Mouse (Mus musculus): ENCODE data around the gene Rtbdn.

Rtbdn gene

DNA sequence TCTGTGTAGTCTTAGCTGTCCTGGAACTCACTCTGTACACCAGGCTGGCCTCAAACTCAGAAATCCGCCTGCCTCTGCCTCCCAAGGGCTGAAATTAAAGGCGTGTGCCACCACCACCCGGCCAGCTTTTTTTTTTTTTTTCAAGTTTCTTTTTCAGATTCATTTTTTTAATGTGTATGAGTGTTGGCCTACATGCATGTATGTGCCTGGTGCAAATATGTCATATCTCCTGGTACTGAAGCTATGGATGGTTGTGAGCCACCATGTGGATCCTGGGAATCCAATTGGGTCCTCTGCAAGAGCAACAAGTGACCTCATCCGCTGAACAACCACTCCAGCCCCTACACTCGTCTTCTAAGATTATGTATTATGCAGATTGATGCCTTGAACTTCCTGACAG lies 40.6 kb downstream of the Rtbdn start:
- Histone ChIP-seq H3K36me3 (ENCODE audit: control insufficient read depth, insufficient read depth, low read length, poor library complexity, severe bottlenecking) (no peaks in the 10 kb centered on the region), H3K27me3 (ENCODE audit: control insufficient read depth, insufficient read depth, low read length, poor library complexity, severe bottlenecking) (no peaks in the 10 kb centered on the region)
- DNase-seq (ENCODE audit: low read depth, low spot score), result no peak

DNA sequence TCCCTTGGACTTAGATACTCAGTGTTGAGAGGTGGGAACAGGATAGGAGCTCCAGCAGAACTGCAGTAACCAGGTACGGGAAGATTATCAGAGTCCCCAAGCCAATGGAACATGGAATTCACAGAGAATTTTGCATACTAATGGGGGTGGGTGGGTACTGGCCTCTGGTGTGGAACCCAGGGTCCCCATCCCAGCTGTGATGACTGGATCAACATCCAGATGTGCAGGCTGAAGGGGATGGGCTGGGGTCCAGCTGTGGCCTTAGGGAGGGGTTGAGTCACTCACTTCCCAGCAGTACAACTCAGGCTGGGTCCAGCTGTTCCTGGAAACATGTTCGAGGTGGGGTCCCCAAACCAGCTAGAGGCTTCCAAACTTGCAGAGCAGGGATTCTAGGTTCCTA lies 41.1 kb downstream of the Rtbdn start:
- Histone ChIP-seq H3K27me3 (ENCODE audit: control insufficient read depth, insufficient read depth, low read length, poor library complexity, severe bottlenecking) (no peaks in the 10 kb centered on the region), H3K36me3 (ENCODE audit: control insufficient read depth, insufficient read depth, low read length, poor library complexity, severe bottlenecking) (no peaks in the 10 kb centered on the region)
- no peak for DNase-seq (ENCODE audit: low read depth, low spot score)

DNA sequence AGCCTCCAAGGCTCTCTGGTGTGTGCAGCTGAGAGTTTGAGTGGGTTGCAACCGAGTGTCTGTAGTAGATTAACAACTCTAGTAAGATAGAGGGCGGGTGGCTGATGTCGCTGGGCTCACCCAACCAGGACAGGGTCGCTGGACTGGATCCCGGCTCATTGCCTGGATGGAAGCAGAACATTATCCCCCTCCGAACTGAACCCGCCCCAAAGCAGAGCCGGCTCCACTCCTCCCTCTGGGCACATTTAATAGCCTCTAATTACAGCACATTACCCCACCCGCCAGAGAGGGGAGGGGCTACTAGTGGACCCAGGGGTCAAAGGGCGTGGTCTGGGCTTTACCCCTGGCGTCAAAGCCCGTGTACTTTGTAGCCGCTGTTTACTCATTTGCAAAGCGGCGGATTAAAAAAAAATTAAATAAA lies 42.5 kb downstream of the Rtbdn start:
- H3K27me3 ChIP-seq (ENCODE audit: control insufficient read depth, insufficient read depth, low read length, poor library complexity, severe bottlenecking), result no peaks in the 10 kb centered on the region
- DNase-seq (ENCODE audit: low read depth, low spot score), result peak; percentile 48
- no peaks in the 10 kb centered on the region for H3K36me3 ChIP-seq (ENCODE audit: control insufficient read depth, insufficient read depth, low read length, poor library complexity, severe bottlenecking)

DNA sequence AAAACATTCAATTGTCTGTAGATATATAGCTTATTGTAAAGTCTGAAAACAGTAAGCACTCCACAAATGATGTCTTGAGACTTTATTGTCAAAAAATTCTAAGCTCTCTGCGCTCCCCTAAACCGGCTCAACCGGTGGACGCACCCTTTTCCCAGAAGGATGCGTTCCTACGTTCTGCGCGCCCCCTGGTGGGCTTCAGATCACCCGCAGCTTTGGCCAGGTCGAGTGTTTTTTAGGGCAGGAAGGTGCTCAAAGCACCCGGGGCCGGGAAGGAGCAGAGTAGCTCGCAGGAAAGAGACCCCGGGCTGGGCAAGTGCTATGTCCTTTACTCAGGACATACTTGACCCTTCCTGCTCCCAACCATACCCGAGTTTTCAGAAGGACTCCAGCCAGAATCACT lies 43.0 kb downstream of the Rtbdn start:
- no peaks in the 10 kb centered on the region for H3K27me3 ChIP-seq (ENCODE audit: control insufficient read depth, insufficient read depth, low read length, poor library complexity, severe bottlenecking)
- peak; percentile 90 for DNase-seq (ENCODE audit: low read depth, low spot score)
- no peaks in the 10 kb centered on the region for H3K36me3 ChIP-seq (ENCODE audit: control insufficient read depth, insufficient read depth, low read length, poor library complexity, severe bottlenecking)

DNA sequence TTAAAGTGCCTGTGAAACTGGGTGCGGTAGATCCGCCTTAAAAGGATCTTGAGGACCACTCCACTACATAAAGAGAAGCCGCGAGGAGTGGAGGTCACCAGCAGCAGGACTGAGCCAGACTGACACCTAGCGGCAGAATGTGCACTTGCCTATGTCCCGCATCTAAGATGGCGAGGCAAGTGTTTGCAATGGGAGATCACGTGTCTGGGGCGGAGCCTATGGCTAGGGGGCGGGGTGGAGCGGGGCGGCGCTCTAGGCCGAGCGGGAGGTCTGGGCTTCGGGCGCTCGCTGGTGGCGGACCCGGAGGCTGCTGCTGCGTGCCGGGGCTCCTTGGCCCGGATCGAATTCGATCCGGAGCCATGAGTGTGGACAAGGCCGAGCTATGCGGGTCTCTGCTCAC lies 43.6 kb downstream of the Rtbdn start, which contains the start of gene Hook2:
Gene Hook2 (plus strand): TSS at position 255 of the 400 bp plus-strand sequence.
- DNase-seq (ENCODE audit: low read depth, low spot score), result peak; percentile 100
- Histone ChIP-seq H3K36me3 (ENCODE audit: control insufficient read depth, insufficient read depth, low read length, poor library complexity, severe bottlenecking) (no peaks in the 10 kb centered on the region), H3K27me3 (ENCODE audit: control insufficient read depth, insufficient read depth, low read length, poor library complexity, severe bottlenecking) (no peaks in the 10 kb centered on the region)

DNA sequence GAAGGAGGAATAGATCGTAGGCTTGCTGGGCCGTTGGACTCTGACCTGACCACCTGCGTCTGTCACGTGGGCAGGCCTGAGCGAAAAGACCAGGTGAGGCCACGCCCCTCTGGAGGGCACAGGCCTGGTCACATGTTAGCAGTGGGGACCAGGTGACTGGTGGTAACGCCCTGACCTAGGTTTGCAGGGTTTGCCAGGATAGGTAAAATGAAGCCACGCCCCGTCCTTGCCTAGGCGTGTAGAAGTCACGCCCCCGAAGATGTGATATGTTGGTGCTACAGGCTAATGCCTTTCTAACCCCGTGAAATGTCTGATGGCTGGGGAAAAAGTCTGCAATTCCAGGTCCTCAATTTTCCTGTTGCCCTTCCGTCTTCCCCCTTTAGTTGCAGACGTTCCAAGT lies 44.0 kb downstream of the Rtbdn start:
- H3K36me3 ChIP-seq (ENCODE audit: control insufficient read depth, insufficient read depth, low read length, poor library complexity, severe bottlenecking), result no peaks in the 10 kb centered on the region
- no peaks in the 10 kb centered on the region for H3K27me3 ChIP-seq (ENCODE audit: control insufficient read depth, insufficient read depth, low read length, poor library complexity, severe bottlenecking)
- DNase-seq (ENCODE audit: low read depth, low spot score), result peak; percentile 79

DNA sequence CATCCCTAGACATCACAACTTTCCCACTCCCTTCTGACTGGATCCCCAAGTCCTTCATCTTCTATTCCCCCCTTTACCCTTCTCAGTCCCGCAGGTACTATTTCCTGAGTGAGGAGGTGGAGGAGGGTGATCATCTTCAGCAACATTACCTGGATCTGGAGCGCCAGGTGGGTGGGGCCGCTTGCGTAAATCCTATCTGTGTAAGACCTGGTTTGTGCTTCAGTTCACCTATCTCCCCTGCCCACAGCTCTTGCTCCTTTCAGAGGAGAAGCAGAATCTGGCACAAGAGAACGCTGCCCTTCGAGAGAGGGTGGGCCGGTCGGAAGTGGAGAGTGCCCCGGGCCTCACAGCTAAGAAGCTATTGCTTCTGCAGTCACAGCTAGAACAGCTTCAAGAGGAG lies 47.6 kb downstream of the Rtbdn start:
- H3K36me3 ChIP-seq (ENCODE audit: control insufficient read depth, insufficient read depth, low read length, poor library complexity, severe bottlenecking), result no peaks in the 10 kb centered on the region
- no peaks in the 10 kb centered on the region for H3K27me3 ChIP-seq (ENCODE audit: control insufficient read depth, insufficient read depth, low read length, poor library complexity, severe bottlenecking)
- no peak for DNase-seq (ENCODE audit: low read depth, low spot score)

DNA sequence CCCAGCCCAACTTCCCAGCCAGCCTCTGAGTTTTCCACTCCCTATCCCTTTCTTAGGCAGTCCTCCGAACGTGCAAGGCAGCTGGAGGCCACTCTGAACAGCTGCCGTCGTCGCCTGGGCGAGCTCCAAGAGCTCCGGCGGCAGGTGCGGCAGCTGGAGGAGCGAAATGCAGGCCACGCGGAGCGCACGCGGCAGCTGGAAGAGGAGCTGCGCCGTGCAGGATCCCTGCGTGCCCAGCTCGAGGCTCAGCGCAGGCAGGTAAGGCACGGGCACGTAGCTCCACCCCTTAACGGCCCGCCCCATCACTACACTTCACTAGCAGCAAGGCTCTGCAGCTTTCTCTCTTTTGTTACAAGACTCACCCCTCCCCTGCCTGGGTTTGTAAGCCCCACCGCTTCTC lies 48.9 kb downstream of the Rtbdn start:
- no peaks in the 10 kb centered on the region for H3K36me3 ChIP-seq (ENCODE audit: control insufficient read depth, insufficient read depth, low read length, poor library complexity, severe bottlenecking)
- no peak for DNase-seq (ENCODE audit: low read depth, low spot score)

DNA sequence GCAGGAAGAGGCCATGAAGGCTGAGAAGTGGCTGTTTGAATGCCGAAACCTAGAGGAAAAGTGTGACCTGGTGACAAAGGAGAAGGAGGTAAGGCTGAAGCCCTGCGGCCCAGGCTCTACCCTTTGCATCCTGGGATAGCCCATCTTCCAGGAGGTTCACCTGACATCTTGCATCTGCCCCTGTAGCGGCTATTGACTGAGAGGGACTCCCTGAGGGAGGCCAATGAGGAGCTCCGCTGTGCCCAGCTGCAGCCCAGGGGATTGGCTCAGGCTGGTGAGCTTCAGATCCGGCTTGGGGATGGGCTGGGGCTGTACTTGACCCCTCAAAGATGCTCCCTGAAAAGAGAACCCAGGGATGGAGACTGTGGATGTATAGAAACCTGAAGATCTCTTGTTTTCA lies 50.2 kb downstream of the Rtbdn start:
- H3K27me3 ChIP-seq (ENCODE audit: control insufficient read depth, insufficient read depth, low read length, poor library complexity, severe bottlenecking), result no peaks in the 10 kb centered on the region
- no peak for DNase-seq (ENCODE audit: low read depth, low spot score)
- H3K36me3 ChIP-seq (ENCODE audit: control insufficient read depth, insufficient read depth, low read length, poor library complexity, severe bottlenecking), result no peaks in the 10 kb centered on the region

More for the DNA sequence above, 48.9 kb downstream of the Rtbdn start:
- H3K27me3 ChIP-seq (ENCODE audit: control insufficient read depth, insufficient read depth, low read length, poor library complexity, severe bottlenecking), result no peaks in the 10 kb centered on the region

DNA sequence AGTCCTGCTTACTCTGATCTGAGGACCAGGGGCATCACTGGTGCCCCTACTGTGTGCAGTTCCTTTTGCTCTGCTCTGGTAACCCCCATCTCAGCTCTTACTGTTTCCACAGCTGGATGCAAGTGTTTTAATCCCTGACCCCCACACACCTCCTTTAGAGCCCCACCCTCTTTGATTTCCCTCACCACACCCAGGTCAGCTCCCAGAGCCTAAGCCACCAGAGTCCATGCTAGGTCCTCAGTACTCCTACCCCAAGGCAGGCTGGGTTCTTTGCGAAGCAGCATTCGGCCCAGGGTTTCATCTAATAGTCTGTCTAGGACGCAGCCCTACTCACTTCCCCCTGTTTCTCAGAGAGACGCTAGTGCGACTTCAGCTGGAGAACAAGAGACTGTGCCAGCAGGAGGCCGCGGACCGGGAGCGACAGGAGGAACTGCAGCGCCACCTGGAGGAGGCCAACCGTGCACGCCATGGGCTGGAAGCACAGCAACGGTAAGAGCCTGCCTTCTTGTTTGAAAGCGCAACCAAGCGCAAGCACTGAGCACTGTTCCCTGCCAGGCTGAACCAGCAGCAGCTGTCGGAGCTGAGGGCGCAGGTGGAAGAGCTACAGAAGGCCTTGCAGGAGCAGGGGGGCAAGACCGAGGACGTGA lies 51.0 kb downstream of the Rtbdn start:
- peak; percentile 95 for DNase-seq (ENCODE audit: low read depth, low spot score)
- Histone ChIP-seq H3K36me3 (ENCODE audit: control insufficient read depth, insufficient read depth, low read length, poor library complexity, severe bottlenecking) (no peaks in the 10 kb centered on the region), H3K27me3 (ENCODE audit: control insufficient read depth, insufficient read depth, low read length, poor library complexity, severe bottlenecking) (no peaks in the 10 kb centered on the region)

All from splenic B cell, adult 2 months (primary cell).